Mouse (Mus musculus) liver, embryonic 11.5 days (tissue): ENCODE results near the gene Mbd5. TPM values are rescaled to one million over a fixed set of nuclear protein-coding genes. Genes with fewer than 3 reads are reported as not detected.

Experiments
- ATAC-seq: fragments of 200-750 bp; cut with Nextera tagmentation; replicated peaks from 2 replicates; pipeline ENCODE4 v1.8.0; 2017; ENCODE audit warnings: moderate number of reproducible peaks, mild to moderate bottlenecking, moderate TSS enrichment, moderate library complexity; ENCODE audit not compliant: low FRiP score
- DNase-seq: peaks from one replicate; pipeline ENCODE4 v3.0.0-alpha.2; 2017; ENCODE audit warnings: low spot score
- H3K27ac ChIP-seq: fragments of 300-500 bp; sonication (generic); 2 replicates; pipeline ENCODE4 v1.5.1; 2014; ENCODE audit warnings: mild to moderate bottlenecking, low read depth, low read length, control low read depth
- H3K27me3 ChIP-seq: fragments of 300-500 bp; sonication (generic); replicated peaks from 2 replicates; pipeline ENCODE4 v1.6.1; 2014; ENCODE audit warnings: low read length, mixed read lengths; ENCODE audit not compliant: control insufficient read depth, insufficient read depth
- H3K36me3 ChIP-seq: fragments of 300-500 bp; sonication (generic); 2 replicates; pipeline ENCODE4 v1.6.1; 2014; ENCODE audit warnings: mild to moderate bottlenecking, low read length, moderate library complexity, mixed read lengths; ENCODE audit not compliant: control insufficient read depth, insufficient read depth
- H3K4me1 ChIP-seq: fragments of 300-500 bp; sonication (generic); replicated peaks from 2 replicates; pipeline ENCODE4 v1.6.1; 2014; ENCODE audit warnings: low read length, mixed read lengths; ENCODE audit not compliant: control insufficient read depth, insufficient read depth
- H3K4me2 ChIP-seq: fragments of 300-500 bp; sonication (generic); 2 replicates; pipeline ENCODE4 v1.6.1; 2014; ENCODE audit warnings: mild to moderate bottlenecking, control low read depth, moderate library complexity
- H3K4me3 ChIP-seq: fragments of 300-500 bp; sonication (generic); 2 replicates; pipeline ENCODE4 v1.5.1; 2014; ENCODE audit warnings: low read depth, low read length, control low read depth
- H3K9ac ChIP-seq: fragments of 300-500 bp; sonication (generic); 2 replicates; pipeline ENCODE4 v1.6.1; 2014; ENCODE audit warnings: low read depth, low read length, control low read depth
- H3K9me3 ChIP-seq: fragments of 300-500 bp; sonication (generic); 2 replicates; pipeline ENCODE4 v1.6.1; 2016; ENCODE audit warnings: low read length, inconsistent platforms, mixed read lengths; ENCODE audit not compliant: control insufficient read depth
- WGBS: fragments of 180-500 bp; shearing (Covaris S2); extraction: QIAGEN DNeasy Blood & Tissue Kit; methylation state at CpG from one replicate; pipeline ENCODE4 v1.1.7; 2014; 5-methylcytosine and 5-hydroxymethylcytosine counted together
- polyA plus RNA-seq: library from polyadenylated mRNA; unstranded; fragments of >200 nt; fragmentation: Nextera tagmentation; extraction: Ambion mirVana; gene quantifications from 2 replicates; pipeline ENCODE4 v1.2.1, GENCODE M21; 2014

Gene Mbd5
- polyA plus RNA-seq, 1 experiment from 2014 or later, result 17.7 TPM

DNA sequence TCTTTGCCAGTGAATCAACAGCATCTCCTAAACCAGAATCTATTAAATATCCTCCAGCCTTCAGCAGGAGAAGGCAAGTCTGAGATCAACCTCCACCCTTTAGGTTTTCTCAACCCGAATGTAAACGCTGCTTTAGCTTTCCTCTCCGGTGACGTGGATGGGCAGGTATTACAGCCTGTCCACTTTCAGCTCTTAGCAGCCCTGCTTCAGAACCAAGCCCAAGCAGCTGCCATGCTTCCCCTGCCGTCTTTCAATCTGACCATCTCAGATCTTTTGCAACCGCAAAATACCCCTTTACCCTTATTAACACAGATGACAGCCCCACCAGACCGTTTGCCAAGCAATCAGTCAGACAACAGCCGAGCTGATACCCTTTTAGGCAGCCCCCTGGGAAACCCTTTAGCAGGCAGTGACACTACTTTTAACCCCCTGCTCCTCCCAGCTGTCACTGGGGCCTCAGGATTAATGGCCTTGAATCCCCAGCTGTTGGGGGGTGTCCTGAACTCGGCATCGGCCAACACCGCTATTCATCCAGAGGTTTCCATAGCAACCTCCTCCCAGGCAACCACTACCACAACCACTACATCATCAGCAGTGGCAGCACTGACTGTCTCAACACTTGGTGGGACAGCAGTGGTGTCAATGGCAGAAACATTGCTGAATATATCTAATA lies 323.1 kb downstream of the Mbd5 start:
- Histone ChIP-seq H3K4me1 (no peaks in the 10 kb centered on the region), H3K36me3 (no peaks in the 10 kb centered on the region), H3K27me3 (no peaks in the 10 kb centered on the region), H3K4me3 (no peak overlapping the region), H3K4me2 (no peak overlapping the region), H3K27ac (no peak overlapping the region), H3K9me3 (no peaks in the 10 kb centered on the region), H3K9ac (no peak overlapping the region)
- no peak for DNase-seq
- ATAC-seq, result no peak
- 44% methylated on average over 11 of the region's 11 CpGs for WGBS

DNA sequence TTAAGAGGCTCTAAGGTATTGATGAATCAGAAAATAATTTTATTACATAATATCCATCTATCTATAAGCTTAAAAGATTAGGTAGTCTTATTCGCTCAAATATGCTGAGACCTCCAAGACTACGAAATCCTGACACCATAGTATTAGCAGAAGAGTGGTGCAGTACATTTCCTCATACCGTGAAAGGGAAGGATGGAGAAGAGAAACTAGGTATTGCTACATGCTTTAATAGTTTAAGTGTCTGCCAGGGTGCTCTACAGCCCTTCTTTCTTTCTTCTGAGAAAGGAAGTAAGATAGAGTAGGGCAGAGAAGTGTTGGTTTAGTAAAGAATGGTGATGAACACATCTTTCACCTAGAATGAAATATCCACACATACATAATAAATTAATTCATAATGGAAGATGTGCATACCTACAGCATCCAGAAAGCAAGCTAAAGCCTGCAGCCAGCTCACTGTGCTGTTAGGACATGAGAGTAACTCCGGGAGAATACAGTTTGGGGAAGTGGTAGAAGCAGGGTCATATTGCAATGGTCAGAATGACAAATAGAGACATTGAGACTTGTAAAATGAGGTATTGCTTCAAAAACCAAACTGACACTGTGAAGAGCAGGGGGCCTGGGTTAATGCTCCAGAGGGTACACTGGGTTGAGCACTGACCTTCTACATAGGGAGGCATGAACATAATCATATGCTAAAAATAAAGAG lies 326.9 kb downstream of the Mbd5 start:
- no peak overlapping the region for H3K27ac ChIP-seq
- H3K4me1 ChIP-seq, result no peaks in the 10 kb centered on the region
- H3K4me3 ChIP-seq, result no peak overlapping the region
- ATAC-seq (no peak), DNase-seq (no peak)
- 77% methylated on average over 4 of the region's 4 CpGs for WGBS
- H3K9me3 ChIP-seq, result no peaks in the 10 kb centered on the region
- H3K36me3 ChIP-seq, result no peaks in the 10 kb centered on the region
- H3K27me3 ChIP-seq, result no peaks in the 10 kb centered on the region
- no peak overlapping the region for H3K4me2 ChIP-seq
- H3K9ac ChIP-seq, result no peak overlapping the region

DNA sequence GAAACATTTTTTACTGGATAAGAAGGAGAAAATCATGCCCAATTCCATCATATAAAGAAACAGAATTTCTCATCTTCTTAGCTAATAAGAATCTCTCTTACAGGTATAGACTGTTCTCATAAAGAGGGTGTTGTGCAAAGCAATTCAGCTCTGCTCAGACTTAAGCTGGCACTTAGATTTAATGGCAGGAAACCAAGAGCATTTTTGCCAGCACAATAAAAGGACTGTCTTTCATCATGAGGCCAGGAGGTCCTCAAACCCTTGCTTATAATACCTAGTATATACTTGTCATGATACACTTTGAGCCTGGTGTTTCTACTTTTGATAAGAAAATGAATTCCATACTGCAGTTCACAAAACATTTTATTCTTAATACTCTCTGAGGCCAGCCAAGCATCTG lies 331.2 kb downstream of the Mbd5 start:
- H3K9ac ChIP-seq, result no peak overlapping the region
- no peak overlapping the region for H3K4me3 ChIP-seq
- H3K27ac ChIP-seq, result no peak overlapping the region
- DNase-seq (no peak), ATAC-seq (no peak)
- no peaks in the 10 kb centered on the region for H3K9me3 ChIP-seq
- H3K36me3 ChIP-seq, result no peaks in the 10 kb centered on the region
- H3K4me2 ChIP-seq, result no peak overlapping the region
- no peaks in the 10 kb centered on the region for H3K27me3 ChIP-seq
- no peaks in the 10 kb centered on the region for H3K4me1 ChIP-seq

DNA sequence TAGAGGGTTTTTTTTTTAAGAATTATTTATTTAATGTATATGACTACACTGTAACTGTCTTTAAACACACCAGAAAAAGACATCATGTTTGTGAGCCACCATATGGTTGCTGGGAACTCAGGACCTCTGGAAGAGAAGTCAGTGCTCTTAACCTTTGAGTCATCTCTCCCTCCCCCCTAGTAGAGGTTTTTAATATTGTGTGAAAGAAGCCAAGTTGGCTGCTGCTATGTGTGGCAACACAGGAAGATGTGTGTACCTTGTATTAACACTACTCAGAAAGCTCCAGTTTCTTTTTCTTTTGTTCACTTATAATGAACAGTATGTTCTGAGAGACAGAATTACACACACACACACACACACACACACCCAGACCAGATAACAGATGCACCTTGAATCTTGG lies 334.3 kb downstream of the Mbd5 start:
- Histone ChIP-seq H3K9ac (no peak overlapping the region), H3K36me3 (no peaks in the 10 kb centered on the region), H3K4me3 (no peak overlapping the region), H3K4me1 (no peaks in the 10 kb centered on the region), H3K4me2 (no peak overlapping the region), H3K27ac (no peak overlapping the region), H3K27me3 (no peaks in the 10 kb centered on the region), H3K9me3 (no peaks in the 10 kb centered on the region)
- no peak for DNase-seq
- ATAC-seq, result no peak

DNA sequence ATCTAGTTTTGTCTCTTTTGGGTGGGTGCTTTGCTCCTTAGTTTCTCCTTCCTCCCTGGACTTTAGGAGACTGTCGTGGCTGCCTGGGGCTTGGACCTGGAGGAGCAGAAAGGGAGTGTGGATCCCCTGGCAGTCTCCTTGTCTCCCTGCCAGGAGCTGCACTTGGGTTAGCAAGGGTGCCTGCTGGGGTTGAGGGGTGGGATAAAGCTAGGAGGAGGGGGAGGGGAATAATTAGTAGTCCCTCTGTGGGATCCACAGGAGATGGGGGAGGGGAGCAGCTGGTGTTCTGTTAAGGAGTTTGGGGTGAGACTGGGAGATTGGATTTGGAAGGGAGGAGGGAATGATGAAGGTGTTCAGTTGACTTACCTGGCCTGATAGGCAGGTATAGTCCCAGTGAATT lies 337.7 kb downstream of the Mbd5 start:
- 23% methylated on average over 1 of the region's 1 CpGs for WGBS

DNA sequence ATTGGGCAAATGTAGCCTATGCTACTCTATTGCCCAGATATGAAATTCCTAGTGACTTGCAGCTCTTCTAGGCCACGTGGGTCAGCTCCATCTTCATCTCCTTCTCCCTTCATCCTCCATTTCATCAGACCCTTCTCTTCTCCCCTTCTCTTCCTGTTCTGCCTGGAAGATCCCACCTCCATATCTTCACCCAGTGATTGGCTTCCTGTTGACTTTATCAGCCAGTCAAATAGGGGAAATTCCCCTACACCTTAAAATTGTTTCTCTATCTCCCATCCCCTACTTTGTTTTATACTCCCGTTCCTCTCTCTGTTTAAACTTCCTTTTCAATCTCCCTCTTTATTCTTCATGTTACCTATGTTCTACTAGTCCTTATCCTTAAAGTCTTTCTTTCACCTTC lies 342.4 kb downstream of the Mbd5 start:
- DNase-seq (no peak), ATAC-seq (no peak)
- H3K4me1 ChIP-seq, result no peaks in the 10 kb centered on the region
- no peaks in the 10 kb centered on the region for H3K9me3 ChIP-seq
- no peaks in the 10 kb centered on the region for H3K27me3 ChIP-seq
- H3K4me3 ChIP-seq, result no peak overlapping the region
- no peak overlapping the region for H3K27ac ChIP-seq
- no peak overlapping the region for H3K9ac ChIP-seq
- H3K36me3 ChIP-seq, result no peaks in the 10 kb centered on the region
- H3K4me2 ChIP-seq, result no peak overlapping the region
- WGBS, result 63% methylated on average over 2 of the region's 2 CpGs

More for the DNA sequence above, 337.7 kb downstream of the Mbd5 start:
- no peaks in the 10 kb centered on the region for H3K36me3 ChIP-seq
- H3K27ac ChIP-seq, result no peak overlapping the region
- no peaks in the 10 kb centered on the region for H3K27me3 ChIP-seq
- no peak overlapping the region for H3K9ac ChIP-seq
- no peaks in the 10 kb centered on the region for H3K9me3 ChIP-seq
- ATAC-seq, result no peak
- no peak overlapping the region for H3K4me2 ChIP-seq
- DNase-seq, result no peak
- no peak overlapping the region for H3K4me3 ChIP-seq
- no peaks in the 10 kb centered on the region for H3K4me1 ChIP-seq

DNA sequence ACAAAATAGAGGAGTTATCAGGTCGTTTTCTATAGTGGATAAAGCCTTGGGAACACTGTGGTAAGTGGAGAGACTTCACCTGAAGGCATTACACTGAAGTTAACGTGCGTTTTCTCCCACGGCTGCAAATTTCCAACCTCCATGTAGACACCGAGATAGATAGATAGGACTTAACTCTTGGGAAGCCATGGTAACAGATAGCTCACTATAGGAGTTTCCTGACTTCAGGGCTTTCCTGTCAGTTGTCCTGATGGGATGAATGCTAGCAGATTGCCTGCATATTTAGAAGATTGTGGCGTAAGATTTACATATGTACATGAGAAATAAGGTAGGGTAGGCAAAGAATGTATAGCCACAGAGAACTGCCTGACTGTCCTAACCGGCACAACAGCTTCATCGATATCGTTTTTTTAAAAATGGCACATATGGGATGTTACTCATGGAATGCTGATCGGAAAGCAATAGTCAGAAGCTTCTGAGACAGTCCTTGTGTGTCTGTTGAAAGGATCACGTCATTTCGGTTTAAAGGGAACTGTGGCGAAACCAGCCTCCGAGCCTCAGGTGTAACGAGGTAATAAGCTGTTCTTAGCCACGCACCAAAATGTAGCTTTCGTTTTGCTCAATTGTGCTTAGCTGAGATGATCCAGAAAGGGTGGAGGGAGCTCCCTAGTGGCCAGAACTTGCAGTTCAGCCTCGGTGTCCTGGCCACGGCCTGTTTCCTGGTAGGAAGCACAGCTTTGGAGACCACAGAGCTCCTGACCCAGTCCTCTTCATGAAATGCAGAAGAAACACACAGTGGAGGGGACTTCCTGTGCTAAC lies 363.5 kb downstream of the Mbd5 start:
- peak overlapping the region; percentile 62 for H3K4me2 ChIP-seq
- H3K27ac ChIP-seq, result no peak overlapping the region
- no peak overlapping the region for H3K9ac ChIP-seq
- ATAC-seq, result peak; percentile 69
- H3K27me3 ChIP-seq, result no peaks in the 10 kb centered on the region
- no peaks in the 10 kb centered on the region for H3K36me3 ChIP-seq
- no peaks in the 10 kb centered on the region for H3K4me1 ChIP-seq
- H3K9me3 ChIP-seq, result no peaks in the 10 kb centered on the region
- H3K4me3 ChIP-seq, result peak overlapping the region; percentile 45
- 35% methylated on average over 19 of the region's 19 CpGs for WGBS
- DNase-seq, result peak; percentile 67

DNA sequence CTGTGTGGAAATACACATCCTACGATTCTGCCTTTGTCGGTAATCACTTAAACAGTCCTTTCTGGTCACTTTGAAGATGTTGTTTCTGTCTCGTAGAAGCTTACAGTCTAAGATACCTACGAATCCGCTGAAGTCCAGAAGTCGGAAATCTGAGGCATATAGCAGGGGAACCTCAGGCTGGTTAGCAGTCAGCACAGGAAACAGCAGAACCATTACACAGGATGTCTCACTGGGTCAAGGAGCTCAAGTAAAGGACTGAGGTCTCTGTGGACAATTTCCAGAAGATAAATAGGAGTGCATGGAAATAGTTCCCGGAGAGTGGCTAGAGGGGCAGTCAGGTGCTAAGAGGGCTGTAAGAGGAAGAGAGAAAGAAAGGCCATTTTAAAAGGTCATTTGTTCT lies 384.3 kb downstream of the Mbd5 start:
- ATAC-seq, result no peak
- Histone ChIP-seq H3K4me2 (no peak overlapping the region), H3K9me3 (no peaks in the 10 kb centered on the region), H3K4me3 (no peak overlapping the region), H3K27me3 (no peaks in the 10 kb centered on the region), H3K27ac (no peak overlapping the region), H3K36me3 (no peaks in the 10 kb centered on the region), H3K9ac (no peak overlapping the region), H3K4me1 (no peaks in the 10 kb centered on the region)
- DNase-seq, result no peak
- 89% methylated on average over 7 of the region's 7 CpGs for WGBS
